ENCODE assay signal across 24 mouse cellular contexts in genomic region chr3:135411056-135411455, GRCm38 (mm10). TPM values are rescaled to one million over a fixed set of nuclear protein-coding genes. Genes with fewer than 3 reads are reported as not detected.
A peak's percentile ranks its signal among the peaks of the same experiment; 100 is the strongest.
DNase-seq lines count a peak whose midpoint lies in the region; ATAC-seq and TF ChIP-seq lines count a peak whose summit lies in the region.
"Had no signal": no experiment of that assay in that cellular context is flagged by ENCODE, and none has a peak within 500 bp of the region (broad histone marks: within the 10 kb centered on the region; RNA-seq: fewer than 3 reads in every experiment).

No protein-coding gene starts in this region.

- no peak overlapping the region for H3K4me3 ChIP-seq in heart, embryonic 12.5 days
- peak overlapping the region; percentile 67 for H3K4me3 ChIP-seq in testis, adult 2 months (ENCODE audit: control insufficient read depth, low read depth, low read length)
- H3K4me3 ChIP-seq: embryonic facial prominence, embryonic 15.5 days; erythroblast, embryonic 14.5 days; forebrain, embryonic 10.5 days; gastrocnemius, adult 2 months; hindbrain, embryonic 12.5 days had no signal

- H3K36me3 ChIP-seq in heart, embryonic 12.5 days = peaks cover 27% of the 10 kb centered on the region
- H3K36me3 ChIP-seq in testis, adult 2 months (ENCODE audit: control insufficient read depth, insufficient read depth, low read length) = no peaks in the 10 kb centered on the region

- ATAC-seq in heart, embryonic 12.5 days (ENCODE audit: insufficient number of reproducible peaks, low FRiP score) = no peak
- ATAC-seq: CD4-positive, CD25-positive, alpha-beta regulatory T cell, adult 4 months; forebrain, embryonic 14.5 days; hindbrain, postnatal 0 days; Patski had no signal

- no peak overlapping the region for H3K9ac ChIP-seq in heart, embryonic 12.5 days
- H3K9ac ChIP-seq: embryonic facial prominence, embryonic 15.5 days; hindbrain, embryonic 12.5 days had no signal

- H3K27ac ChIP-seq in heart, embryonic 12.5 days (ENCODE audit: poor library complexity, severe bottlenecking) = peak overlapping the region; percentile 60
- H3K27ac ChIP-seq in testis, adult 2 months (ENCODE audit: control insufficient read depth, insufficient read depth, low read depth, low read length) = no peak overlapping the region
- H3K27ac ChIP-seq: embryonic facial prominence, embryonic 15.5 days; forebrain, embryonic 10.5 days; gastrocnemius, adult 2 months; hindbrain, embryonic 12.5 days; hindbrain, postnatal 0 days had no signal

- H3K9me3 ChIP-seq in heart, embryonic 12.5 days (replicated peaks) = peaks cover 4% of the 10 kb centered on the region
- H3K9me3 ChIP-seq: embryonic facial prominence, embryonic 15.5 days; forebrain, embryonic 10.5 days; hindbrain, embryonic 12.5 days had no signal

- no peak; the same call in 1 of the 2 replicates for TF ChIP-seq POLR2A in testis, adult 2 months (IDR thresholded peaks at IDR 0.05; ENCODE audit: control insufficient read depth, low read depth, low read length)

- peak; percentile 86 for DNase-seq in heart, adult 11 months
- DNase-seq in heart, adult 18-20 months = no peak
- DNase-seq in heart, adult 8-10 months (ENCODE audit: low spot score) = no peak
- no peak for DNase-seq in testis, postnatal 10 days (ENCODE audit: low spot score)
- DNase-seq in urinary bladder, postnatal 14 days (ENCODE audit: low spot score) = no peak
- DNase-seq: adrenal gland, adult 8-10 months; adrenal gland, postnatal 36 days; B cell, adult 2 months; cerebellum, adult 2 months; cerebellum, postnatal 10 days; gastrocnemius, adult 2 months; gastrocnemius, postnatal 25 days; kidney, adult 11 months; kidney, adult 9 months had no signal

- H3K4me1 ChIP-seq in heart, embryonic 12.5 days (replicated peaks) = peaks cover 36% of the 10 kb centered on the region
- H3K4me1 ChIP-seq in testis, adult 2 months (ENCODE audit: control insufficient read depth, insufficient read depth, low read length) = peaks cover 3% of the 10 kb centered on the region

- no peak overlapping the region for H3K4me2 ChIP-seq in heart, embryonic 12.5 days
- H3K4me2 ChIP-seq: embryonic facial prominence, embryonic 15.5 days; hindbrain, embryonic 12.5 days had no signal

- WGBS in heart, embryonic 12.5 days = 62% methylated on average over 12 of the region's 12 CpGs

- no peak for TF ChIP-seq CTCF in testis, adult 2 months (IDR thresholded peaks at IDR 0.05; ENCODE audit: control insufficient read depth, insufficient read depth, insufficient replicate concordance, low read depth, low read length)

- H3K27me3 ChIP-seq in heart, embryonic 12.5 days (replicated peaks) = no peaks in the 10 kb centered on the region
- no peaks in the 10 kb centered on the region for H3K27me3 ChIP-seq in testis, adult 2 months (ENCODE audit: control insufficient read depth, insufficient read depth, low read length)
- H3K27me3 ChIP-seq: embryonic facial prominence, embryonic 15.5 days; hindbrain, embryonic 12.5 days; Patski had no signal

RNA-seq across cellular contexts. Expression of gene Cisd2, which starts 12.7 kb away (rescaled TPM):
- total RNA-seq in heart, adult 18-20 months (2021) = 10 to 100 TPM; 44.1 to 49.3 TPM
- 58.9 and 60.0 TPM in 2 replicates for polyA plus RNA-seq in heart, embryonic 12.5 days (2016; fragmentation: Nextera tagmentation; extraction: Ambion mirVana)
- 10 to 100 TPM; 45.0 to 53.5 (median 50.7) TPM for total RNA-seq in heart, adult 8-10 months (2022)
- polyA plus RNA-seq in testis, adult 2 months (2012; rRNA removed) = 6.5 and 6.7 TPM in 2 replicates

RNA-seq across cellular contexts. Expression of gene Ube2d3, which starts 26.9 kb away (rescaled TPM):
- total RNA-seq in heart, adult 18-20 months (2021) = 100 to 1,000 TPM; 365 to 406 TPM
- 447 and 459 TPM in 2 replicates for polyA plus RNA-seq in heart, embryonic 12.5 days (2016; fragmentation: Nextera tagmentation; extraction: Ambion mirVana)
- total RNA-seq in heart, adult 8-10 months (2022) = 100 to 1,000 TPM; 333 to 393 (median 350) TPM
- polyA plus RNA-seq in testis, adult 2 months (2012; rRNA removed) = 493 and 621 TPM in 2 replicates
